Mouse (Mus musculus): ENCODE data around the gene Nbl1.

Gene Nbl1

GRCm38 (mm10) chr4:139064831-139065230 lies 28.0 kb downstream of the Nbl1 start:
- no peak for DNase-seq (ENCODE audit: low spot score in 2 of 2)

GRCm38 (mm10) chr4:139059569-139059968 lies 33.2 kb downstream of the Nbl1 start:
- no peak for DNase-seq (ENCODE audit: low spot score in 2 of 2)

GRCm38 (mm10) chr4:139058029-139058428 lies 34.8 kb downstream of the Nbl1 start:
- DNase-seq (ENCODE audit: low spot score in 2 of 2) = no peak

- no peak for DNase-seq (ENCODE audit: low spot score in 2 of 2)
These were observed 35.5 kb downstream of the Nbl1 start for GRCm38 (mm10) chr4:139057291-139057690.

DNA sequence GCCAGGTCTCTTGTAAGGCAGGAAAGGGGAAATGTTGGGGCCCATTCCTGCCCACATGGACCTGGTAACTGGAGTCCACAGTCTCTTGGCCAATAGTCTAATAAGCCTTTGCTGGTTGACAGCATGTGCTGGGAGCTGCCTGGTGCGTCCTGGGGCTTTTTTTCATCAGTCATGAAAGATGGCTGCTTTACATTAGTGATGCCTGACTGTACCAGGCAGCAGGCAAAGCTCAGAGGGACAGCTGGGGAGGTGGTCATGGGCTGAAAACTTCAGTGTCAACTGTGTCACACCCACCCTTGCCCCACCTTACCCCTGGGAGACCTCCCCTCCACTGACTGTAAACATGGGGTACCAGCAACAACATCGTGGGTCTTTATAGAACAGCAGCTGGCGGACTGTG lies 37.0 kb downstream of the Nbl1 start:
- no peak for DNase-seq (ENCODE audit: low spot score in 2 of 2)

DNA sequence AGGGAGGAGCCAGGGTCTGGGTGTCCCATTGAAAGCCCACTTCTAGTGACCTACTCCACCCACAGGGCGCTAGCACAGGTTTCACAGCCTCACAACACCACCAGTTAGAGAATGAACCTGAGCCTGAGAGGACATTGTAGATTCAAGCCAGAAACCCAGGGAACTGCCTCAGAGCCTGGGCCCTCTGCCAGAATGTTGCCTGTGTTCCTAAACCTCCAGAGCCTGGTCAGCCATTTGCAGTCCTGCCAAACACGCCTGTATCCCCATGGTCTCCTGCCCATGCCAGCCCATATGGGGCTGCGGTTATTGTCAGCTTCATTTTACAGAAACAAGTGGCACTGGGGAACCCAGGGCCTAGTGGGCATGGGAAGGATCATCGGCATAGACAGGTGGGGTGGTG lies 37.5 kb downstream of the Nbl1 start:
- no peak for DNase-seq (ENCODE audit: low spot score in 2 of 2)

DNA sequence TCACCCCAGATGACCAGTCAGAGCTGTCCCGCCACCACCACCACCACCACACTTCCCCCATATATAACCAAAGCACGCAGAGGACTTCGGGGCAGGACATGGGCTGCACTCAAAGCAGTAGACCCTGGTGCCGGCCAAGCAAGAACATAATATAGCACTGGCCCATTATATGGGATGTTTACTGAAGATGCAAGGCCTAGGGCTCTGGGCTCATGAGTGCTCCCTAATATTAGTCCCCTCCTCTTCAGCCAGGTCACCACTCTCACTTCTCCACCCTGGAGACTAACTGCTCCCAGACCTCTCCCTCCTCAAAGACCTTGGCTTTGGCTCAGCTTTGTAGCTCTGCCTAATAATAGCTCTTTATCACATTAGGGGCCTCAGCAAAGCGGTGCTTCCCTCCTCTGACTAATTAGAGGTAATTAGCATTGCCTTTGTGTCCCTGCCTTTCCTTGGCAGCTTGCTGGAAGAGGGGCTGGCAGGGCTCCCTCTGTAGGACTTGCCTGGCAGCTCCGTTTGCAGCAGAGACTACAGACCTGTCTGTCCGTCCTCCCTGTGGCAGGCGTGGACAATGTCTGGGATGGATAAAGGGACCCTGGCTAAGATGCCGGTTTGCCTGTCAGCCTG lies 38.4 kb downstream of the Nbl1 start:
- no peak for DNase-seq (ENCODE audit: low spot score in 2 of 2)

- no peak for DNase-seq (ENCODE audit: low spot score in 2 of 2)
These were observed 39.4 kb downstream of the Nbl1 start for GRCm38 (mm10) chr4:139053391-139053790.

- no peak for DNase-seq (ENCODE audit: low spot score in 2 of 2)
These were observed 40.0 kb downstream of the Nbl1 start for GRCm38 (mm10) chr4:139052796-139053195.

DNA sequence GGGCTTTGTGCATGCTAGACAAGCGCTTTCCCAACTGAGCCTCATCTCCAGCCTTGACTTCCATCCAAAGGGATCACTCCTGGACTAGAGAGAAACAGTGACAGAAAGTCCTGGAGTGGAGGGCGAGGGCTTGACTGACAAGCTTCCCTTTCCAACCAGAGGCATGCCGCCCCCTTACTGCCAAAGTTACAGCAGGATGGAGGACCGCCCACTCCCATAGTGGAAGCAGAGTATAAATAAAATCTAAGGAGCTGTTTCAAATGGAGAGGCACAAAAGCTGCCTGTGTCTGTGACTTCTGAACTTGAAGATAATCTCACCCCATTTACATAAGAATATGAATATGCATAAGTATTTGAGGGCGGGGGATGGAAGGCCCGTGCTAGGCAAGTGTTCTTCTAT lies 44.3 kb downstream of the Nbl1 start:
- DNase-seq (ENCODE audit: low spot score in 2 of 2) = peak in 1 of 2 experiments; percentile 73

DNA sequence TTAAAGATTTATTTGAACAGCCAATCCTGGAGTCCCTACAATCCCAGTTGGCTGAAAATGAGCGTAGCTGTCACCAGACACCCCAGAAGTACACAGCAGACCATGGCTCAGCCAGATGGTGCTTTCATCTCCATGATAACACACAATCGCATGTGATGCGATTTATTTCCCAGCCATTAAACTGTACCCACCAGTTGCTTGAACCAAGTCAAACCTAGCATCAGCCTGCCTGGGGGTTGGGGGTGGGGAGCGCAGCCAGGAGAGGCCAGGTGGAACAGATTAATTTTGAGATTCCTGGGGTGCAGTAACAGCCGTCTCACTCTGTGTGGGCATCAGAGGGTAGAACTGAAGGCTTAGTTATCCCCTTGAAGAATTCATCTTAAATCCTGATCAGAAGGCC lies 46.4 kb downstream of the Nbl1 start:
- no peak for DNase-seq (ENCODE audit: low spot score in 2 of 2)

GRCm38 (mm10) chr4:139044566-139044965 lies 48.2 kb downstream of the Nbl1 start:
- no peak for DNase-seq (ENCODE audit: low spot score in 2 of 2)

GRCm38 (mm10) chr4:139043600-139043999 lies 49.2 kb downstream of the Nbl1 start:
- no peak for DNase-seq (ENCODE audit: low spot score in 2 of 2)

GRCm38 (mm10) chr4:139042611-139043010 lies 50.2 kb downstream of the Nbl1 start:
- no peak for DNase-seq (ENCODE audit: low spot score in 2 of 2)

GRCm38 (mm10) chr4:139040084-139040839 lies 52.5 kb downstream of the Nbl1 start:
- DNase-seq (ENCODE audit: low spot score in 2 of 2) = no peak

- DNase-seq (ENCODE audit: low spot score in 2 of 2) = no peak
These were observed 54.8 kb downstream of the Nbl1 start for GRCm38 (mm10) chr4:139037795-139038607.

DNA sequence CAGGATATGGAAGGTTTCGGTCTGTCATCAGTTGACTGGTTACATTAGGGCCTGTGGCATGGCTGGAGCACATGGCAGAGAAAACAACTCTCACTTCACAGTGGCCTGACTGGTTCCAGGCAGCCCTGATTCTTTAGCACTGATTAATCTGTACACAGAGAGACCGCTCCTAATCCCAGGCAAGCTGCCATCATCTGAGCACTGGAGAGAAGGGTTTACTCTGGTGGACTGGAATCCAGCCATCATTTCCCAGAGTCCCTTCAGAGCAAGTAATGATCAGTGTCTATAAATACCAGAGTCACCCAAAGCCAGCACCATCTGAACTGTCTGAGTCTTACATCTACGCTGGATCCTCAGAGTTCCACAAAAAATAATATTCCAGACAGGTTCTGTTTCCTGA lies 57.0 kb downstream of the Nbl1 start:
- no peak for DNase-seq (ENCODE audit: low spot score in 2 of 2)

DNA sequence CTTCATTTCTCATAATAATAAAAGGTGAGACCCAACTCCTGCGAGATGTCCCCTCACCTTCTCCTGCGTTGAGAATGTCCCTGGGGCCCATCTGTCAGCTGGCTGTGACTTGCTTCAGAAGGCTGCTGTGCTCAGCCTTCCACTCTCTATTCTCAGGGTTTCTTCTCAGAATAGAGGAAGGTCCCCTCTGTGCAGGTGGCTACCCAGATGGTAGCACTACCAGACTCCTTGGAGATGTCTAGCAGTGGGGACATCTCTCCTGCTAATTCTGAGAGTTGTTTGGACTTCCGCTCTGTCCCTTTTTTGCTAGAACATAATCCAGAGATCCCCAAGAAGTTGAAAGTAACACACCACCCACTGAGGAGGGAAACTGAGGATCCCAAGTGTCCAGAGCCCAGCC lies 57.9 kb downstream of the Nbl1 start:
- DNase-seq (ENCODE audit: low spot score in 2 of 2) = no peak

DNA sequence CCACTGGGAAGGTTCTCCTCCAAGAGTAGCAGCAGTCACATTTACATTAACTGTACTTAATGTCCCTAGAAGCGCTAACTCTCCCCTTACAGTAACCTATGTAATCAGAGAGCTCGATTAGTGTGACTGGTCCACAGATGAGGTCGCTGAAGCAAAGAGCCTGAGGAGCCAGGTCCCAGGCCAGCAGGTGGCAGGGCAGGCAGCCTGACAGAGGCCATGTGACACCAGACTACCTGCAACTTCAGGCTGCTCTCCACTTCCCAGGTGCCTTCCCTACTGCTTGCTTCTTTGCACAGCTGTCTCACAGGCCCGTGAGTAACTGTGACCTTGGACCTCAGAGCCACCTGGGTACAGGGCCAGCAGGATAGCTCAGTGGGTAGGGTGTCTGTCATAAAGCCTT lies 58.3 kb downstream of the Nbl1 start:
- no peak for DNase-seq (ENCODE audit: low spot score in 2 of 2)

GRCm38 (mm10) chr4:139034010-139034367 lies 58.8 kb downstream of the Nbl1 start:
- DNase-seq (ENCODE audit: low spot score in 2 of 2) = no peak

GRCm38 (mm10) chr4:139033263-139034009 lies 59.4 kb downstream of the Nbl1 start:
- peak in 1 of 2 experiments; percentile 64 for DNase-seq (ENCODE audit: low spot score in 2 of 2)

GRCm38 (mm10) chr4:139032521-139032920 lies 60.3 kb downstream of the Nbl1 start:
- no peak for DNase-seq (ENCODE audit: low spot score in 2 of 2)
